Mouse (Mus musculus) cerebellum, adult 9-11 months (tissue): ENCODE results near the gene Ddx52.

Experiments
- DNase-seq: peaks from one replicate; pipeline ENCODE4 v3.0.0; 2022

The Ddx52 gene

GRCm38 (mm10) chr11:83974561-83975346, 32.9 kb downstream of the Ddx52 start:
- DNase-seq: no peak

- no peak for DNase-seq
Measured at GRCm38 (mm10) chr11:83975488-83975887, 33.6 kb downstream of the Ddx52 start.

- no peak for DNase-seq
Measured at GRCm38 (mm10) chr11:83976236-83976977, 34.5 kb downstream of the Ddx52 start.

GRCm38 (mm10) chr11:83977810-83978209, 35.9 kb downstream of the Ddx52 start:
- DNase-seq: no peak

- DNase-seq: no peak
Measured at GRCm38 (mm10) chr11:83979992-83980391, 38.1 kb downstream of the Ddx52 start.

GRCm38 (mm10) chr11:83981338-83981737, 39.5 kb downstream of the Ddx52 start:
- DNase-seq: no peak

GRCm38 (mm10) chr11:83991701-83992100, 49.8 kb downstream of the Ddx52 start:
- DNase-seq: no peak

GRCm38 (mm10) chr11:83993428-83993827, 51.6 kb downstream of the Ddx52 start:
- no peak for DNase-seq

- no peak for DNase-seq
Measured at GRCm38 (mm10) chr11:83994481-83994880, 52.6 kb downstream of the Ddx52 start.

GRCm38 (mm10) chr11:83995535-83995950, 53.7 kb downstream of the Ddx52 start:
- DNase-seq: no peak

GRCm38 (mm10) chr11:83997171-83997868, 55.5 kb downstream of the Ddx52 start:
- no peak for DNase-seq

- no peak for DNase-seq
Measured at GRCm38 (mm10) chr11:83998993-83999392, 57.1 kb downstream of the Ddx52 start.

- no peak for DNase-seq
Measured at GRCm38 (mm10) chr11:83999411-83999915, 57.6 kb downstream of the Ddx52 start.

- no peak for DNase-seq
Measured at GRCm38 (mm10) chr11:84001257-84001656, 59.4 kb downstream of the Ddx52 start.

- DNase-seq: no peak
Measured at GRCm38 (mm10) chr11:84003986-84004385, 62.1 kb downstream of the Ddx52 start.

GRCm38 (mm10) chr11:84009001-84009400, 67.1 kb downstream of the Ddx52 start:
- DNase-seq: peak; percentile 13

GRCm38 (mm10) chr11:84010411-84010810, 68.5 kb downstream of the Ddx52 start:
- DNase-seq: no peak

GRCm38 (mm10) chr11:84011050-84011449, 69.2 kb downstream of the Ddx52 start:
- DNase-seq: no peak

GRCm38 (mm10) chr11:84011576-84011975, 69.7 kb downstream of the Ddx52 start:
- no peak for DNase-seq
